Mouse (Mus musculus) cerebellum, adult 9-10 months (tissue): ENCODE measurements around the gene Naalad2.
"Not testable (repeated sequence)": the region's sequence is repeated elsewhere in the genome, so short reads cannot be mapped to it uniquely, and the experiment has no call there.

Experiments used
- DNase-seq: peaks from one replicate; pipeline ENCODE4 v3.0.0; 2022

Gene Naalad2

GRCm38 (mm10) chr9:18402895-18403294 lies at the start of gene Naalad2:
TSS of gene Naalad2 (minus strand) at chr9:18402995.
- not testable (repeated sequence) for DNase-seq

DNA sequence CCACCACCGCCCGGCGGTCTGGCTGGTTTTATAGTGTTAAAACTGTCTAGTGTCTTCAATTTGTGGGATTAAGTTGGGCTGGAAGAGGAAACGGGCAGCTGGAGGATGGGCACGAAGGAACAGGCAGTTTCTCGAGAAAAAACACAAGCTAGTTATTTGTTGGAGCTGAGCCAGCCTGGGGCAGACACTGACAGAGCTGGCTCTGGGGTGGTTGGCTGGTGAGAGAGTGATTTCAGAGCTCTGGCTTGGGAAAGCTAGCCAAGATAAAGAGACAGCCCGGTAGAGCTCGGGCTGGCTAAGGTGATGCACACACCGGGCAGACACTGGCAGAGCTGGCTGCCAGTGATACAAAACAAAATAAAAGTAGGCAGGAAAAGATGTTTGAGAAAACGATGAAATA lies 28.9 kb upstream of the Naalad2 start:
- DNase-seq = no peak

DNA sequence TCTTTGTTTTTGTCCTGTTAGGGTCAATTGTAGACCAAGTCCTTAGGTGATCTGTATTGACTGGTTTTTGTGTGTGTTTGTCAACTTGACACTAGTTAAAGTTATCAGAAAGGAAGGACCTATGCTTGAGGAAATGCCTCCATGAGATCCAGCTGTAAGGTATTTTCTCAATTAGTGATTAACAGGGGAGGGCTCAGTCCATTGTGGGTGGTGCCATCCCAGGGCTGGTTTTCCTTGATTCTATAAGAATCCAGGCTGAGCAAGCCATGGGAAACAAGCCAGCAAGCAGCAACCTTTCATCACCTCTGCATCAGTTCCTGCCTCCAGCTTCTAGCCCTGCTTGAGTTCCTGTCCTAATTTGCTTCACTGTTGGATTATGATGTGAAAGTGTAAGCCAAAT lies 27.6 kb upstream of the Naalad2 start, which contains the start of gene Mbd3l2:
Gene Mbd3l2 (plus strand): TSS at position 301 of the 400 bp plus-strand sequence.
- DNase-seq = no peak

DNA sequence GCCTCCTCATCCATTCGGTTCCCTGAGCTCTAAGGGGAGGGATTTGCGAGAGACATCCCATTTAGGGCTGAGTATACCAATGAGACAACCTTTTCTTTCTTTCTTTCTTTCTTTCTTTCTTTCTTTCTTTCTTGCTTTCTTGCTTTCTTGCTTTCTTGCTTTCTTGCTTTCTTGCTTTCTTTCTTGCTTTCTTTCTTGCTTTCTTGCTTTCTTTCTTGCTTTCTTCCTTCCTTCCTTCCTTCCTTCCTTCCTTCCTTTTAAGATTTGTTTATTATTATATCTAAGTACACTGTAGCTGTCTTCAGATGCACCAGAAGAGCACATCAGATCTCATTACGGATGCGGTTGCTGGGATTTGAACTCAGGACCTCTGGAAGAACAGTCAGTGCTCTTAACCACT lies 9.6 kb upstream of the Naalad2 start:
- not testable (repeated sequence) for DNase-seq

DNA sequence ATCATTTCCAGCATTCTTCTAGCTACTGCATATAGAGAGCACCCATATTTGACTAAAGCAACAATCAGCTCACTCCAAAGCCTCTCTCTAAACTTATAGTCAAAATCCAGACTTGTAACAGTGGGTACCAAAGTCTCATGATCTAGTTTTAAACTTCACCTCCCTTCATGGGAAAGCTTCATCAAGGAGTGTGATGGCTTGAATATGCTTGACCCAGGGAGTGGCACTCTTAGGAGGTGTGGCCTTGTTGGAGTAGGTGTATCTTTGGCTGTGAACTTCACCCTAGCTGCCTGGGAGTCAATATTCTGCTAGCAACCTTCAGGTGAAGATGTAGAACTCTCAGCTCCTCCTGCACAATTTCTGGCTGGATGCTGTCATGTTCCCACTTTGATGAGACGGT lies 1.3 kb upstream of the Naalad2 start, which contains the start of gene Ubtfl1:
Gene Ubtfl1 (plus strand): TSS at position 301 of the 400 bp plus-strand sequence.
- DNase-seq = no peak

GRCm38 (mm10) chr9:18399629-18400028 lies 3.2 kb downstream of the Naalad2 start:
- no peak for DNase-seq

- DNase-seq = no peak
Observed at GRCm38 (mm10) chr9:18385782-18386181, 17.0 kb downstream of the Naalad2 start.

DNA sequence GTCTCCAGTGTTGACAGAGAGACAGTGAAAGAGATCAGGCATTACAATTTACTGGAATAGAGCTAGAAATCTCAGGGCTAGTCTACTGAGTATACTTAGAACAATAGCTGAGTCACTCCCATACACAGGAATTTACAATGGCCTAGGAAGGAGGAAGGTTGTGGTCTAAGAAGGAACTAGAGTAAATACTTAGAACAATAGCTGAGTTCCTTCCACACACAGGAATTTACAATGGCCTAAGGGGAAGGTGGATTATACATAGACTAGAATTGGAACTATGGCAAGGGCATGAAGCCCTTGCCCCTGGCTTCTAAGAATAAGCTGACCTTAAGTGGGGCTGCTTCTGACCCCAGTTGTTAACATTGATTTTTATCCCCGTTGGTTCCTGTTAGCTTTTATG lies 29.8 kb downstream of the Naalad2 start:
- DNase-seq = not testable (repeated sequence)

GRCm38 (mm10) chr9:18319990-18320389 lies 82.8 kb downstream of the Naalad2 start:
- no peak for DNase-seq

GRCm38 (mm10) chr9:18298301-18298700 lies 104.5 kb downstream of the Naalad2 start:
- DNase-seq = no peak

DNA sequence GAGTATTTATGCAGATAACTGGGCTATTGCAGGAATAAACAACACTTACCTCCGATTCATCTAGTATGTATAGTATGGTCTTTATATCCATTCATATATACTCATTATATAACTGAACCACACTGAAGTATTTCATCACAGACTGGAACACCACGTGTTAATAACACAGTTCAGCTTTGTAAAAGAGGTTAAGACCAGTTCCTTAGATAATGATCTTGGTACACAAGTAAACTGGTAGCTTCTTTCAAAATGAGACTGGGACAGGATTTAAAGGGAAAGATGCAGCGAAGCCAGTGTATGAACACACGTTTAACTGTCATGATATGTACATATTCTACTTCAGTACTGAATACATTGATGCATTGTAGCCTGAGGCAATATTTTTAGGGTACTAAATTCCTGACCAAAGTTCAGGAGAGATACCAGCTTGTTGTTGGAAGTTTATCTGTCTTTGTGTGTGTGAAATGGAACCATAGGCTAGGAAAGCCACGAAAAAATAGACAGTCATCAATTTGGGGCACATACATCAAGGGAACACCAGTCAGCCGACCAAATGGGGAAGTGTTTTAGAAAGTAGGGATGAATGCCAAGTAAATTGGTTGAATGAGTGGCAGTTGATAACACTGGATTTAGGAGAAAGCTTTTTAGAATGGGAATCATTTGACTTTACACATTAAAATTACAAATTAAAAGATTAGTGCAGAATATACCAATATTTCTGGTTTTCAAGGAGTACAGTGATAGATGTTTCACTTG lies 109.6 kb downstream of the Naalad2 start:
- no peak for DNase-seq

GRCm38 (mm10) chr9:18292443-18292922 lies 110.3 kb downstream of the Naalad2 start:
- DNase-seq = no peak

DNA sequence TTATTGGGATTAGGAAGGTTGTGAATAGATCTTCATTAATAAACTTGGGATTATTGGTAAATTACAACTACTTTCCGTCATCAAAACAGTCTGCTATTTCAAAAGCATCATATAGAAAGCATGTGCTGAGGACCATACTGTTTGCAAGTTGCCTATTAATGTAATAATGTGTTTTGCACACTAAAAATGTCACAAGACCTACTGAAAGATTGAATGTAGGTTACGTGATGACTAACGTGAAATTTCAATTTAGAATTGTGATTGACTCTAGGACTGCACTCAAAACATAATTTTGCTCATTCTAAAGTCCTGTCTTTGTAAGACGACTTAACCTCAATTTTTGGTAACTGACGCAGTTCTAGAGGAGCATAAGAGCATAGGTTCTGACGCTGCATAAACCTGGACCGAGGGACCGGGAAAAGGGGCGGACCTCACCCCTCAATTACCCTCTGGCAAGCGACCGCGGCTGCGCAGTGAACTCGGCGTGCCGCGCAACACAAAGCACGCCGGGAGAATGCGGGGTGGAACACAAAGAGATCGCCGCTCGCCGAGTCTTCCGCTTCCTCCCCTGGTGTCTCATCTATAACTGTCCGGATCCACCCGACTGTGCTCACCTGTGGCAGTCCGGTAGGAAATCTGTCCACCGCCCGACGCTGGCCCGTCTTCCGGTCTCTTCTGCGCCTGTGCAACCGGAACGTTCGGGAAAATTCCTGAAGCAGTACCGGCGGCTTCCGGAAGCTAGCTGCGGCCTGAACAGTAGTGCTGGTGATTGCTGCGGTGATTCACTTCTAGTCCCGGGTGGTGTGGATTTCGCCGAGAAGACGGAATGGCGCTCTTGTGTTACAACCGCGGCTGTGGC lies 111.0 kb downstream of the Naalad2 start, which contains the start of gene Chordc1:
Gene Chordc1 (plus strand): TSS at position 555 of the 859 bp plus-strand sequence.
- peak; percentile 96 for DNase-seq

- not testable (repeated sequence) for DNase-seq
Observed at GRCm38 (mm10) chr9:18278693-18279092, 124.1 kb downstream of the Naalad2 start.

GRCm38 (mm10) chr9:18277497-18277896 lies 125.3 kb downstream of the Naalad2 start:
- DNase-seq = no peak

DNA sequence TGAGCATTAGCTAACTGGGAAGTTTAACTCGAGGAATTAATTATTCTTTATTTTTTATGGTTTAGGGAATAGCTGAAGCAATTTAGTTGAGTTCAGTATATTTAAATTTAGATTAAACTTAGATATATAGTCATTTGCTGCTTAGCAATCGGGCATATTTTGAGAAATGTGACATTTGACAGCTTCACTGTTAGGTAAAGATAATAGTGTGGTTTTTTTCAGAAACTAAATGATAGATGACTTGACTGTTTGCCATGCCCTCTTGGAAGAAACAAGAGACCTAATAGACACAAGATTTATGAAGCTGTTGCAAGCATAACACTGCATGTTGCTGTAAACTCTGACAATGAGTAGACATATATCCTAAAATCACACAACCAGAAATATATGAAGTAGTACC lies 126.0 kb downstream of the Naalad2 start:
- no peak for DNase-seq

- no peak for DNase-seq
Observed at GRCm38 (mm10) chr9:18275901-18276300, 126.9 kb downstream of the Naalad2 start.
